Mouse (Mus musculus): ENCODE results near the gene Arhgap21. TPM values are rescaled to one million over a fixed set of nuclear protein-coding genes. Genes with fewer than 3 reads are reported as not detected.

The Arhgap21 gene
- polyA plus RNA-seq, 1 experiment from 2014 or later = 41.5 TPM

Other genes starting within 250 kb of the Arhgap21 start
- gene Enkur, start 236.5 kb upstream of the Arhgap21 start, polyA plus RNA-seq (2015; fragmentation: Nextera tagmentation; extraction: Ambion mirVana) = 2.4 and 4.7 TPM in 2 replicates
- gene Thnsl1, start 236.8 kb upstream of the Arhgap21 start, polyA plus RNA-seq (2015; fragmentation: Nextera tagmentation; extraction: Ambion mirVana) = 25.8 and 26.9 TPM in 2 replicates